Mouse (Mus musculus): Measurements from ENCODE around the gene Gm20388.

DNA sequence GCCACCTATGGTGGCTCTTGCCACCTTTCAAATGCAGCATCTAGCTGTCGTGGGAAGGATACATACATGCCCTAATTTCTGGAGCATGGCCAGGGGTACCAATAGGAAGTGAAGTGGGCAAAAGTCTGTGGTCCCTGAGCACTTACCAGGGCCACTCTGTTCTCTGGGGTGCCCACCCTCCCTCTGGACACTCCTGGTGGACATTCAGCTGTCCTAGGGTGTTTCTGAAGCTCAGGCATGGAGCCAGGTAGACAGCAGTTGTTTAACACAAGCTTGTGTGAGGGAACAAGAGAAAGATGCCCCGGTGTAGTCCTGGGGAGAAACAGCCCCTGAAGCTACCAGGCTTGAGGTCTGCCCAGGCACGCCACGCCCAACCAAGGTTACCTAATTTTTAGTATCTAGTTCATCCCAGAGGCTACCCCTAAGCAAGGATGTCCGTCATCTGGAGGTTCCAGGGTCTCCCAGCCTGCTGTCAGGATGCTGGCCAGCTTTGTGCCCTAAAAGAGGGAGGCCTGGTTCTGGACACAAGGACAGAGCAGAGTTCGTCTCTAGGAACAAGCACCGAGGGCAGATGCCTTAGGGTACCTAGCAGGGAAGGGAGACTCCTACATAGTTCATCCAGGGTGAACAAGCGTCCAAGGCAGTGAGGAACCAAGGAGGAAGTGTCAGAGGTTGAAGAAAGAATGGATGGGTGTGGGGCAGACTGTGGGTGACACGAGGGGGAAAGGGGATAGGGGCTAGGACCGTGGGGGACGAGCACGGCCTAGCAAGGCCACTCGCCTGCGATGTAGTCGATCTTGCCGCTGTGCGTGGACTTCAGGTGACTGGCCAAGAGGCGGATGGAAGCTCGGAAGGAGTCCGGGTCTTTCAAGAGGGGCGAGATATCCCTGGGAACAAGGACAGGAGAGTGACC, 2665.3 kb downstream of the Gm20388 start:
- no peak for TF ChIP-seq CTCF (IDR thresholded peaks at IDR 0.05; ENCODE audit: borderline replicate concordance, extremely low read depth, insufficient read depth, insufficient read length)
- TF ChIP-seq POLR2A (IDR thresholded peaks at IDR 0.05; ENCODE audit: borderline replicate concordance, extremely low read depth, insufficient read depth, insufficient read length, poor library complexity, severe bottlenecking), result no peak

All from brain, embryonic 14.5 days (tissue).